Mouse (Mus musculus) MEL-GATA-1-ER (cell line): ENCODE results near the gene Klk8.

Experiments
- DNase-seq: peaks from one replicate; pipeline ENCODE4 v3.0.0-alpha.2; 2012; ENCODE audit warnings: low read depth; ENCODE audit errors: extremely low read depth

The Klk8 gene

DNA sequence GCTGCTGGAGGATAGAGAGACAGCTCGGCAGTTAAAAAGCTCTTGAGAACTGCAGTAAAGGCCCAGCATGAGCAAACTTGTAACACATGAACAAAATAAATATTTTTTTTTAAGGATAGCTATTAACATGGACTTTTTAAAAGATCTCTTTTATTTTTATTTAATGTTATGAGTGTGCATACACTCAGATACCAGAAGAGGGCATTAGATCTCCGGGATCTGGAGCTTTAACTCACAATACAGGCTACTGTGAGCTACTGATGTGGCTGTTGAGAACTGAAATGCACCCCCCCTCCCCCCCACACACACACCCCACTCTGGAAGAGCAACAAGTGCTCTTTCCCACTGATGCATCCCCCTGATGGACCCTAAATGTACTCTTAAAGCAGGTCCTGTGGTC is 8.1 kb upstream of the Klk8 start:
- DNase-seq: no peak

DNA sequence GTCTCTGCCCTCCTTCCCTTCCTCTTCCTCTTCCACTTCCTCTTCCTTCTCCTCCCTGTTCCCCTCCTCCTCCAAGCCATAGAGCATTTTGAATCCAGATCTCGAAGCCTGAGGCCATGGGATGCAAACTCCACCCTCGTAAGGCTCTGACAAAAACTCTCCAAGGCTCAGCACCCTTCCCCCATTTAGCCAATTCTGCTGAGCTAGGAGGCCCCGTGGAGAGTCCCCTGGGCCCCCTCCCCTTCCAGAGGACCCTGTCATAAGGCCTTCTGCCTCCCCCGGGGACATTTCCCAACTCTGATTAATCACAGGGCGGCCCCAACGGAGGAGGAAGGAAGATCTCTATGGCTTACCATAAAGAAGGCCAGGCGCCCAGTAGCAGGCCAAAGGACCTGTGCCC is 5.8 kb upstream of the Klk8 start, which contains the start of gene Klk9:
Gene Klk9 (plus strand): TSS at position 301 of the 400 bp plus-strand sequence.
- no peak for DNase-seq

DNA sequence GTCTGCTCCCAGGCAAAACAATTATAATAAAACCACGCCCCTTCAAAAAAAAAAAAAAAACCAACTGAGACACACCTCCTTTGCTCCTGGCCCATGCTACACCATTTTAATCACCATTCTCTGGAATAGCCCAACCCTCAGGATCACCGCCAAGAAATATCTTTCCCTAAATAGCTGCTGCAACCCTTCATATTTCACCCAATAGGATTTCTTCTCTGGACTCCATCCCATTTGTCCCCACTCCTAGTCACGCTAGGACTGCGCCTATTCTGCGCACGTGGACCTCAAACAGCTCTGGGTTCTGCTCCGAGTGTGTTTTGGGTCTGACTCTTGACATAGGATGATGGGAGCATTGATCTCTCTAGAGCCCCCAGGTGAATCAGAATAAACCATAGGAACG is 1.0 kb upstream of the Klk8 start:
- DNase-seq: no peak

DNA sequence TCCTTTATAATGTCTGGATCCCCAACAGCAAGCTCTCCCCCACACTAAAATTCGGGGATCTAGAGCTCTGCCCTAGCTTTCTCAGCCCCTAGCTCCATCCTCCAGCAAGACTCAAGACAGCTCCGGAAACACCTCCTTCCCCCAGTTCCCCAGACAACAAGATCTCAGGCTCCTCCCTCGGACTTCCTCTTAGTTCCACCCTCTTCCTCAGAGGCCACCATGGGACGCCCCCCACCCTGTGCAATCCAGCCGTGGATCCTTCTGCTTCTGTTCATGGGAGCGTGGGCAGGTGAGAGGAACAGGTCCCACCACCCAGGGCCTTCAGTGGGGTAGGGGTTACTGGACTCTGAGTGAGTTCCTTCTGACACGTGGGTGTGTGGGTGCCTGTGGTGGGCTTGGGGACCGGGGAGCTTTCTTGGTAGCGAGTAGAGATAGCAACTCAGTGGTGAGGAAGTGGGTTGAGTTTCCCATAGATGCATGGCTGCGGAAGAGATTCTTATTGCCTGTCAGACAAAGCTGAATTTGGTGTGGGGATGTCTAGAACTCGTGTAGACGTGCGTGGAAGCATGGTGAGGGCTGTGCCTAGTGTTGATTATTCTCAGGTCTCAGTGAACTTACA is 576 bp downstream of the Klk8 start:
- DNase-seq: no peak

DNA sequence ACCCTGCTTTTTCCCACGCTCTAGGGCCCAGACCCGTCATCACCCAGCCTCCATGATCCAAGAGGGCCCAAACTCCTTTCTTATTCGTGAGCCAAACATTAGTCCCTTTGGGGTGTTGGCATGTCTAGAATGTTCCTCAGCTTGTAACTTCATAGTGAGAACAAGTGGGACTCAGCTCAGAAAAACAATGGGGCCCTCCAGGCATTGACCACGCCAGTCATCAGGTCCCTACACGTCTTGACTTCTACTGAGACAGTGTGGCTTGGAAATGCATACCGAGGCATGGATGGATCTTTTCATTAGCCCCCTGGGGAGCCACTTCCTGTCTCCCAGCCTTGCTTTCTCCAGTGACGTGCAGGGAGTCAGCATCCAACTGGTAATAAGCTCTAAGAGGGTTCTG is 2.5 kb downstream of the Klk8 start:
- DNase-seq: no peak

DNA sequence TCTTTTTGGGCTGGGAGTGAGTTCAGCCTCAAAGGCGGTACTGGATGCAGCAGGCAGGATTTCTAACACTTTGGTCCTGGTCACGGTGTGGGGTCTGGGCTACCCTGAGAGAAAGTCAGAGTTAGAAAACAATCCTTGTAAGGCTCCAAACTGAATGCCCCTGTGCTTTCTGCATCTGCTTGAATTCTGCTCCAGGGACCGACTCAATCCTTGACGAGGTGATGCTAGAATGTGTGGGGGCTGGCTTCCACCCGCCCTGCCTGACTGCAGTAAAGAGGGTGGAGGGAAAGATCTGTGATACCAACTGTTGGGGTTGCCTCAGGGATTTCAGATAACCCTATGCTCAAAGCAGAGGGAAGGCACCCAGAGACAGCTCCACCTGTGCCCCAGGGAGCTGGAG is 13.6 kb downstream of the Klk8 start, which contains the start of gene Klk7:
Gene Klk7 (plus strand): TSS at position 301 of the 400 bp plus-strand sequence.
- no peak for DNase-seq

GRCm38 (mm10) chr7:43815211-43815610 is 17.8 kb downstream of the Klk8 start:
- no peak for DNase-seq

GRCm38 (mm10) chr7:43816746-43817145 is 19.4 kb downstream of the Klk8 start:
- no peak for DNase-seq

- DNase-seq: no peak
Measured at GRCm38 (mm10) chr7:43821581-43821980, 24.2 kb downstream of the Klk8 start.

DNA sequence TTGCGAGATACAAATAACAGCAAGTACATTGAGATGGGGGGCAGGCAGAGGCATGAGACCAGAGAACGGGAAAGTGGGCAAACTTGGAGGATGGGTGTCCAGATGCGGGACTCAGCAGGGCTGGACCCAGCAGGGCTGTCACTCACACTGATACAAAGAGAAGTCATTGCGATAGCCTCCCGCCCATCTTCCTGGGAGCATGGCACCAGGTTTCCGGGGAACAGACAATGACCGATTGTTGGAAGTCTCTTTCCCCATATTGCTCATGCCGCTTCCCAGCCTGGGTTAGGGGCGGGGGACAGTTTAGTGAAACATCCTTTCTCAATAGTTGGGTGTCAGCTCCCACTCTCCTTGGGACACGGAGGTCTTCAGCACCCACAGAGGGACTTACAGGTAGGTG is 26.8 kb downstream of the Klk8 start, which contains the start of gene Klk6:
Gene Klk6 (plus strand): TSS at position 301 of the 400 bp plus-strand sequence.
- no peak for DNase-seq

DNA sequence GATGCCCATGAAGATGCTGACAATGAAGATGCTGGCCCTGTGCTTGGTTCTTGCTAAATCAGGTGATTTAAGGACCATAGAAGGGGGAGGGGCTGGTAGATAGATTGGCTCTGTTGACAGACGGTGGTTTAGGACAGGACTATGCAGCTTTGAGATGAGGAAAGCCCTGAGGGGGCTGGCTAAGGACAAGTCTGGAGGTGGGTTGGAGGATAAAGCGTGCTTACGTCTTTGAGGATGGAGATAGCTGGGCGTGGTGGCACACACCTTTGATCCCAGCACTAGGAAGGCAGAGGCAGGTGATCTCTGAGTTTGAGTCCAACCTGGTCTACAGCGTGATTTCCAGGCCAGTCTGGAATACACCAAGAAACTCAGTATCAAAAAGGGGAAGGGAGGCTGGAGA is 28.7 kb downstream of the Klk8 start:
- DNase-seq: no peak

DNA sequence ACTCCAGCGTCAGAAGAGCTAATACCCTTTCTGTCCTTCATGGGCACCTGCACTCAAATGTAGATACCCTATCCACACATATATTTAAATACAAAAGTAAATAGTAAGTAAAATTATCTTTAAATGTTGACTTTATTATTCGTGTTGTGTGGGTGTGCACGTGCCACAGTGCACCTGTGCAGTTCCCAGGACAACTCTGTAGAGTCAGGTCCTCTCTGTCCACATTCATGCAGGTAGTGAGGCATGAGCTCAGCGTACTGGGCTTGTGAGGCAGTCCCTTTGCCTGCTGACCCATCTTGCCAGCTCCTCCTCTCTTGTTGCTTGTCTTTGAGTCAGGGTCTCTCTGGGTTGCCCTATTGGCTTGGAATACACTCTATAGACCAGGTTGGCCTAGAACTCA is 30.3 kb downstream of the Klk8 start:
- no peak for DNase-seq

GRCm38 (mm10) chr7:43829006-43829405 is 31.6 kb downstream of the Klk8 start:
- no peak for DNase-seq

DNA sequence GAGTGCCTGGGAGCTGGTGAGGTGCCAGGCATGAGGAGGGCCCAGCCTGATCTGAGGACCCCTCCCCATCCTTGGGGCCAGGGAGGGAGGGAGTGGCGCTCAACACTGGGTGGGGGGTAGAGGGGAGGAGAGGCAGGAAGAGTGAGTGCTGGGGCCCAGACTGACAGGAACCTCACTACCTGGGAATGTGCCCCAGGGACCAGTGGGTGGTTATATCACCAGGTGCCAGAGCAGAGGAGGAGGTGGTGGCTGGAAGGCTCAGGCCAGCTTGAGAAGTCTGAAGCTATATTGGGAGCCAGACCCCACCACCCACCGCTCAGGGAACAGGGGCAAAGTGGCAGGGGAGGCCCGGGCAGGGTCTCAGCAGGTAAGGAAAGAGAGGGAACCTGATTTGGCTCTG is 44.3 kb downstream of the Klk8 start, which contains the start of gene Klk5:
Gene Klk5 (plus strand): TSS at position 271 of the 400 bp plus-strand sequence.
- no peak for DNase-seq

DNA sequence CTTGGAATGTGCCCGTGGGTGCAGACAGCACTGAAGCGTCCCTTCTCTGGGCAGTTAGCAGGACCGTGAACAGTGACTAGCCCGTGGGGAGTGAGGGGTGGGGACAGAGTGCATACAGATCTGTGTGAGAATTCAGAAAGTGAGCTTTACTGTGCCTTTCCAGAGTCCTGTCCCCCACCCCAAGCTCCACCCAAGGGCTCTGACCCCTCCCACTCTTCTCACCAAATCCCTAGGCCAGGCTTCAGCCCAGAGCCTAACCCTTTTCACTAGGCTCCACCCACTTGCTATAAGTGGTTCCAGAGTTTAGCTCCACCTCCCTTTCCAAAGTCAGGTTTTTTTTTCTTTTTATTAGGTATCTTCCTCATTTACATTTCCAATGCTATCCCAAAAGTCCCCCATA is 46.4 kb downstream of the Klk8 start:
- DNase-seq: no peak

DNA sequence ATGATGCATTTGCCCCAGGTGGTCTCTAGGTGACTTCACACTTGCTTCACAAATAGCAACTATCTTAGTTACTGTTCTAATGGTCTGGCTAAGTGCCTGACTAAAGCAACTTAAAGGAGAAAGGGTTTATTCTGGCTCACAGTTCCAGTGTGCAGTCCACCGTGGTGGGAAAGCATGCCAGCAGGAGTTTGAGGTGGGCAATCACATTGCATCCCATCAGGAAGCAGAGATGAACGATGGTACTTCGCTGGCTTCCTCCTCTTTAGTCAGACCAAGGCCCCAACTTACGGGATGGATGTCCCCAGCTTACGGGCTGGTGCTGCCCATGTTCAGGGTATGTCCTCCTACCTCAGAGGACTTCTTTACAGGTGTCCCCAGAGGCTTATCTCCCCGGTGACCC is 54.2 kb downstream of the Klk8 start:
- DNase-seq: no peak
